Mouse (Mus musculus): ENCODE measurements around the gene Rarb.

The Rarb gene

DNA sequence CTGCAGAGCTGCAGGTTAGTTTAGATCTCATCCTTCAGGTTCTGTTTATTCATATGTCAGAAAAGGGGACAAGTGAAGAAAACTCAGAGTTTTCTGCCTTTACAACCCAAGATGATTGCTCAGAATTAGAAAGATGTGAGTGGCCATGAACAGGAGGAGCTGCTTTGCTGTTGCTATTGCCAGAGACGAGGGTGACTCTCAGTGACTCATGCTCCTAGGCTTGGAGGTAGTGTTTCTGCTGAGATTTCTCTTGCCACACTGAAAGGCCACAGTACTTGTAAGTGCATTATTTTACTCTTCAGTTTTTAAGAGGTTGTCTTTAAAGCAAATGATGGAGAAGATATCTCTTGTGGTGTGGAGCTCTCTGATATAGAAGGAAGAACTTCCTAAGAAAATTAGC, 277.3 kb downstream of the Rarb start:
- no peak for DNase-seq (ENCODE audit: low read depth in 1 of 2, low spot score in 2 of 2)

DNA sequence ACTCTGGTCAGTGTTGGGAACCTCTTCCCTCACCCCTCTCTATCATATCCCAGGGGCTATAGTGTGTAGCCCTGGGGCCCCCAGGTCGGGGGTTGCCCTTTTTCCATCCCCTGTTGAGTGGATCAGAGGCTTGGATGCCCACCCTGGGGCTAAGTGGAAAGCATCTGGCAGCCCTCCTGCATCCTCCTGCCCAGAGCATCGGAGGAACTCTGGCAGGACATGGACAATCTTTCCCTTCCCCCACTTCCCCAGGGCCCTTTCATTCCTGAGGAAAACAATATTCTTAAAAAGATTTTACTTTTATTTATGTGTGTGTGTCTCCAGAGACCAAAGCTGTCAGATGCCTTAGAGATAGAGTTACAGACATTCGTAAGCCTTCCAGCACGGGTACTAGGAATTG, 281.5 kb downstream of the Rarb start:
- no peak for DNase-seq (ENCODE audit: low read depth in 1 of 2, low spot score in 2 of 2)

DNA sequence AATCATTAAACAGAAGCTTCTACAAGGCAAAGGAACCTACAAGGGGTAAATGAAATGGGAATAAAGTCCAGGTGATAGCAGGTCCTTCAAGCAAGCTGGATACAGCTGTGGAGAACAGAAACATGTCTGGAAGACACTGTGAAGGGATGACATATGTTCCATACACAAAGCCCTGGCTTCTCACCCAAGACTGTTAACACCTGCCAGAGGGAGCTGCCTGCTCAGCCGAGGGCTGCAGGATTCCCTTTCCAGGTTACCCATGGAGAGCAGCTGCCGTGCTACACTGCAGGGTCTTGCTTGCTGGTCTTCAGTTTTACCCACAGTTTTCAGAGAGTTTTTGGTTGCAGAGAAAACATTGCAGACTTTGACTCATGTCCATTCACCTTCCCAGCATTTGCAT, 290.3 kb downstream of the Rarb start:
- no peak for DNase-seq (ENCODE audit: low read depth in 1 of 2, low spot score in 2 of 2)

DNA sequence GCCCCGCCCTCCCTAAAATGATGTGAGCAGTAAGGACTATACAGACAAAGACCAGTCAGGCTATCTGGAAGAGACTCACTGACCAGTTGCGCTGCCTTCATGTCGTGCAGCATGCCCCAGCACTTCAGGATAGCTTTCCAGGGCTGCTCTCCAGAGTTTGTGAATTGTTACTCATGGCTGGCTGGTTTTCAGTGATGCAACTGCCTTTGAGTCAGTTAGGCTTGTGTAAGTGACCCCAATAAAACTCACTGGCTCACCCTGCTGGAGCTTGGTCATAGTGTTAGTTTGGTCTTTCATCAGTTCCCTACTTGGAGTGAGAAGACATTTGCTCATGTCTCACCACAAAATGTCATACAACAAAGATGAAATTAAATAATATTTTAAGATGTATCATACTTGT, 292.8 kb downstream of the Rarb start:
- no peak for DNase-seq (ENCODE audit: low read depth in 1 of 2, low spot score in 2 of 2)

DNA sequence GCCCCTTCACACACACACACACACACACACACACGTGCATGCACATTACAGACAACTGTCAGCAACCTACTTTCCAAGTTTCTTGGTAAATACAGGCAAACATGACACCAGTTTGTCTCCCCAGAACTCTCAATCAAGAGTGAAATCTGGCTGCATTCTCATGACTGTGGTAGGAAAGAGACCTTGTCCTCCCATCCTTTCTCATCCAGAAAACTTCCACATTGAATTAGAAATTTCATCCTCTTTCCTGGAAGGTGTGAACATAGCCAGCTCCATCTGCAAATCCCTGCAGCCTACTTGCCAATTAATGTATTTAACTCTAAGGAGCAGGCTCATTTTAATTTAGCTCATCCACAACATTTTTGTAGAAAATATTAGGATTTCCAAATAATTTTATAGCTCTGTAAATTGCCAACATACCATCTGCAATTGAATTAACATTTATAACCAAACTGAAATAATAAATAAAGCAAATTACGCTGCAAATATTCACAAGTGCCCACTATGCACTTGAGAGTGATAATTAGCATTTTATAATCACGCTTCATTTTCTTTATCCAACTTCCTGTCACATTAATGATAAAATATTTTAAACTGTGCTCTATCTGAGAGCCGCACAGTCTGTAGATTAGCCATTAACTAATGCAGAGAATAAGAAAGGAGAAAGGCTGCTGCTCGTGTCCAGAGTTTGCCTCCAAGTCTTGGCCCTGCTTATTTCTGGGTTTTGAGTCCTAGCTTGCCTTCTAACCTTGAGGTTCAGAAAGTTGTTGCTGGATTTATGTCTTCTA, 293.6 kb downstream of the Rarb start:
- DNase-seq (ENCODE audit: low read depth in 1 of 2, low spot score in 2 of 2): no peak

DNA sequence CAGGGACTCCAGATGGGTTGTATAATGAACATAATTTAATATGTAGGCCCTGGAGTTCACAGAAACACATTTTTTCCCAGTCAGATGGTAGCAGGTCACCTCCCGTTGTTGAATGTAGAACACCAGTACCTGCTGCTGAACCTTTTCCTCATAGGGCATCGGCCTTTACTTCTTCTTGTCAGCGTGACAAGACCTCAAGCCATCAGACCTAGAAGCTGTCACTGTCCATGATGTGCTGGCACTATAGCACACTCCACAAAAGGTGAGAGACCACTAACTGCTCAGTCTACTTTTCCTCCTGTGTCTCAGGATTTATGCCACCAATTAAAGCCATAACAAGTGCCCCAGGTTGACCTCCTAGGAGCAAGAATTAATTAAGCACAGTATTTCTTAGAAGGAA, 296.1 kb downstream of the Rarb start:
- DNase-seq (ENCODE audit: low read depth in 1 of 2, low spot score in 2 of 2): no peak

DNA sequence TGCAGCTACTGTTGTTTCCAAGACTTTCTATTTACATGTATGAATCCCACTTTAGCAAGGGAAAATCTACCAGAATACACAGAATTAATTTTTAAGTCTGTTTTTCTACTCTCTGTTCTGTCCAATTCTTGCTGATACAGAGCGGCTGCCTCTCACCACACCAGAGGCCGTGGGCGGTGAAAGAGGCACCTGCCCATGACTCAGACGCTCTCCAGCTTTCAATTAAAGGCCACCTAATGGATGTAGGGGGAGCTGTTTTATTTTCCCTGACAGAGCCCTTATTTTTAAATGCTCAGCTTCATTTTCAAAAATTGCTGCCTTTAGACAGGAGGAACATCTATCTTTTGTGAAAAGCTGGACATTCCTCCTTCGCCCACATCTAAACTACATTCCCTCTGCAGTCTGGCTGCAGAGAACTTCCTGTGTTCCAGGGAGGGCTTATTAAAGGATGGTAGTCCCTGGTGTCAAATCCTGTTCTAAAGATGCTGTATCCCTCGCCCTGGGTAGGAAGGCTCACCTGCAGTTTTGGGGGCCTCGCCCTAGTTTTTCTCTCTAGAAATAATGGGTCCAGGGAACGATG, 299.3 kb downstream of the Rarb start:
- DNase-seq (ENCODE audit: low read depth in 1 of 2, low spot score in 2 of 2): no peak

DNA sequence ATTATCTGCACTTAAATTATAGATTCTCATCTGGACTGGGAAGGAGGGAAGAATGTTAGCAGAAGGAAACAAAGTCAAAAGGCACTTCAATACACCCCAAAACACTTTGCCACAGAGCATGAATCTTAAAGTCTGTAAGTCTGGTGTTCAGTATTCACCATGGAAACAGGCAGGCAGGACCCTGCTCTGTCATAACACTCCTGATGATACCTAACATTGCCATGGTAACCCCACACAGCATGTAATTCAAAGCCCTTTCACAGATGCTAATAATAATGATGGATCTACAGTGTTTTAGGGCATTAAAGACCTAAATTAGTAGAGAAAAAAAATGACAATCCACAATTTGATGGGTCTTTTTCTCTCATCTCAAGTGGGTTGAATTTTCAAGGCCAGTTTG, 301.0 kb downstream of the Rarb start:
- DNase-seq (ENCODE audit: low read depth in 1 of 2, low spot score in 2 of 2): no peak

DNA sequence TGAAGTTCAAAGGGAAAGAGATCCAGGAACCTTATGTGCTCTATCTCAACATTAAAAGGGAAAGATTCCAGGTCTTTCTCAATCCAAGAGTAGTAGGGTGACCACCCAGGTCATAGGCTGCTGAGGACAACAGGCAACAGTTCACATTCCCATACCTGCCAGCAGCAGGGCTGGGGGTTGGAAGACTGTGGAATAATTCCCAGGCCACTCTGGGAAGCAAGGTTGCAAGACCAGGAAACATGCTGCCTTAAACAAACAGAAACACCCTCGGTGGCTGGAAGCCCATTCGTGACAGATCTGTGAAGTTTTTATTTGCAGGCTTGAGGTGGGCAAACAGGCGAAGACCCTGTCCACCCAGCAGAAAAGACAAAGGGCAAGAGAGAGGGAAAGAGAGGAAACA, 303.2 kb downstream of the Rarb start:
- DNase-seq (ENCODE audit: low read depth in 1 of 2, low spot score in 2 of 2): no peak

DNA sequence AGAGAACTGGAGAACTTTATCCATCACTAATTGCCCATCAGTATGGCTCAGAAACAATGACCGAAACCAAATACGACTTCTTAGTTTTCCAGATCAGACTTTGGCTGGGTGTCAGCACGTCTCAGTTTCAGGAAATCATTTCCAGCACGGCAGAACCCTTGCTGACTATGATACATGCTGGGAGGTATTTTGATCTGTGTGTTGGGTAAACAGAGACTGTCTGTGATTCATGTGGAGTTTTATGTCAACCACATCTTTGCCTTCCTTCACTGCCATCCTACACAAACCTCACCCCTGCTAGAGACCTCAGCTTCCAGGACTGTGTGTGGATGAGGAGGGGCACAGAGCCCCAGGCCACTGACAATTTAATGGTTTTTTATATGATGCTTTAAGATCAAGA, 308.4 kb downstream of the Rarb start:
- no peak for DNase-seq (ENCODE audit: low read depth in 1 of 2, low spot score in 2 of 2)

DNA sequence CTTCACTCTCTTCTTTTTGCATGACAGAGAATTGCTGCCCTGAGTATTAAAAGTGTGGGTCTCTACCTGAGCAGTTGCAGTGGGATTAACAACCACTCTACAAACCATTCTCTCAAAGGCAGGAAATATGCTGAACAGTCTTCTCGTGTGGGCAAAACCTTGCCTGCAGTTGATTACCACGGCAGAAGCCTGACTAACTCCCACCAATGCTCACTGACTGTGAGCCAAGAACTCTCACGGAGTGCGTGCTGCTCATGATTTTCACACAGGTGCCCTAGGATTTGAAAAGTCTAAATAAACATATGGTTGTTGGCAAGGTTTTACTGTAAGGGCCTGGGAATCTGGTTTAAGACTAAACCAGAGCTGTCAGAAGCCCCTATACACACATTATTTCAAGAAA, 309.1 kb downstream of the Rarb start:
- no peak for DNase-seq (ENCODE audit: low read depth in 1 of 2, low spot score in 2 of 2)

DNA sequence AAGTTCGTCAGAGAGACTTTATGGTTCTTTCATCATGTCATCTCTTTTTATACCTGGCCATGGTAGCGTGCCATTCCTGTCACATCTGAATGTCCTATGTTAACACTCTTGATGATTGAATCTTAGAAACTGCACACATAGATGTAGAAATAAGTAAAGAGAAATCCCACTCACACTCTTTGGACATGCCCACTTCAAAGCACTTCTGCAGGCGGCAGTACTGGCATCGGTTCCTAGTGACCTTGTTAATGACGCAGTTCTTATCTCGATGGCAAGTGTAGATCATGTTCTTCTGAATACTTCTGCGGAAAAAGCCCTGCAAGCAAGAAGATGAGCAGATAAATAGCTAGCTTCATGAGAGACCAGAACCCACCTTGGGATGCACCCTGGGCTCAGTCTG, 310.2 kb downstream of the Rarb start:
- DNase-seq (ENCODE audit: low read depth in 1 of 2, low spot score in 2 of 2): no peak

DNA sequence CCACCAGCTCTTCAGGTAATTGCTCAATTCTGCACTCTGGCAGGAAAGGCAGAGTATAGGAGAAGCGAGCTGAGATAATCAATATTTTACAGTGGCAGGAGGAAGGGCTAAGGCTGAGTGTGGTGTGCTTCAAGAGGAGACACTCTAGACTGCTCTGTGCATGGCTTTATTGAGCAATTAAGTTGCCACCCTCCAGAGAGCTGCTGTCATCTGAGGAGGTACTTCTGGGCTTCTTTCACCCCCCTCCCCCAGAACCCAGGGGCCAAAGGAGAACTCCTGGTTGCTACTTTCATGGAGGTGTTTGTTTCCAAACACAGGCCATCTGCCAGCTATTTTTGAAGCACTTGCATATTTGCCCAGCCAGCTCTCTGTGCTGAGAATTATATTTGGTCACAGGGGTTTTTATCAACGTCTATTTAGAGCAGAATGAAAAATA, 321.7 kb downstream of the Rarb start:
- no peak for DNase-seq (ENCODE audit: low read depth in 1 of 2, low spot score in 2 of 2)

DNA sequence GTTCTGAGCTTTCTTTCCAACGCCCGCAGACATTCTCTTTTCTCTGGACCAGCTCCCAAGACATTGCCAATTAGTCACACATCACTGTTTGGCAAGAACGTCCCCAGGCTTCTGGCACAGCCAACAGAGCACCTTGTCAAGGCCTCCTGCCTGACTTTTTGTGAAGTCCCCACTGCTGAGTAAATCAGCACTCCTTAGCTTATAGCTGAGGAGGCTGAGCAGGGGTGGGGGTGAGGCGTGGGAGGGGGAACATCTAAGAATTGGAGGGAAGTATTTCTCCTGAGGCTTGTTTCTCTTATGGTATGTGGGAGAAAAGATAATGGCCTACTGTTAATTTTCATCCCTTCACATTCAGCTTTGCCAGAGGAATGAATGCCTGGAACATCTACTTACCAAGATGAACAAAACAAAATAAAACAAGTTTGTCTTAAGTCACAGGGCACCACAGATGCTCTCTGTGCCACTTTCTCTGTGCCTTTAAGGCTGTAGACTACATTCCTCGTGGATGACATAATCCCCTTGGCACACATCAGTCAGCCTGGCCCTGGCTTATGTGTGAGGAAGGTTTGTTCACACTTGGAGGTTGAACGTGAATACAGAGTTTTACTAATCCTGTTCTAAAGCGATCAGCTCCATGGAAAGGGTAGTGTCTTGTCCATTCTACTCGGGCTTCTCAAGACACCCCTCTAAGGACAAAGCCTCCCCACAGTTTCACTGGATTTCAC, 335.1 kb downstream of the Rarb start:
- DNase-seq (ENCODE audit: low read depth in 1 of 2, low spot score in 2 of 2): no peak

DNA sequence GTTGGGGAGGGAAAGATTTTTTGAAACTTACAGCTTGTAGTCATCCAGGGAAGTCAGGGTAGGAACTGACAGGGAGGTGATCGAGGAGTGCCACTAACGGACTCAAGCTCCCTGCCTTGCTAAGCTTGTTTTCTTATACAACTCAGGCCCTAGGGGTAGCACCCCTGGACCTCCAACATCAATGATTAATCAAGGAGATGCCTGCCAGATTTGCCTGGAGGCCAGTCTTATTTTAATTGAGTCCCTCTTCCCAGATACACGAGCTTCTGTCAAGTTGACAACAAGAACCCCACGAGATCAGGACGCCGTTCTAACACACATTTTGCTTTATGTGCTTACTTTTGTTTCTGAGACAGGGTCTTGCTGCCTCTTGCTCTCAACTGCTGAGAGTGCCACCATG, 338.3 kb downstream of the Rarb start:
- DNase-seq (ENCODE audit: low read depth in 1 of 2, low spot score in 2 of 2): no peak

DNA sequence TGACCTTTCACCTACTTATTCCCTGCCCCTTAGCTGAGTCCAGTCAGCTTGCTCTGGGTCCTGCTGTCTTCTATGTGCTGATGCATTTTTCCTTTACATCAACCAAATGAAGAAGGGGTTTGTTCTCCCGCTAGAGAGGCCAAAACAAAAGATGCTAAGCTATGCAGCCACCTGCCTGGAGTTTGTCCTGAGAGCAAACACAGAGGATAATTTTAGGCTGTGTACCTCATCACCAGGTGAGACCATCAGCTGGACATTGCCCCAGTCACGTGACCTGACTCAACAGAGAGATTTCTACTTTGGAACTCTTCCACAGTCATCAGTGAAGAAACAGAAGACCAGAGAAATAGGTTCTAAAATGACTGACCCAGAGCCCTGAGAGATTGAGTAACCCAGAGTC, 339.4 kb downstream of the Rarb start:
- no peak for DNase-seq (ENCODE audit: low read depth in 1 of 2, low spot score in 2 of 2)

DNA sequence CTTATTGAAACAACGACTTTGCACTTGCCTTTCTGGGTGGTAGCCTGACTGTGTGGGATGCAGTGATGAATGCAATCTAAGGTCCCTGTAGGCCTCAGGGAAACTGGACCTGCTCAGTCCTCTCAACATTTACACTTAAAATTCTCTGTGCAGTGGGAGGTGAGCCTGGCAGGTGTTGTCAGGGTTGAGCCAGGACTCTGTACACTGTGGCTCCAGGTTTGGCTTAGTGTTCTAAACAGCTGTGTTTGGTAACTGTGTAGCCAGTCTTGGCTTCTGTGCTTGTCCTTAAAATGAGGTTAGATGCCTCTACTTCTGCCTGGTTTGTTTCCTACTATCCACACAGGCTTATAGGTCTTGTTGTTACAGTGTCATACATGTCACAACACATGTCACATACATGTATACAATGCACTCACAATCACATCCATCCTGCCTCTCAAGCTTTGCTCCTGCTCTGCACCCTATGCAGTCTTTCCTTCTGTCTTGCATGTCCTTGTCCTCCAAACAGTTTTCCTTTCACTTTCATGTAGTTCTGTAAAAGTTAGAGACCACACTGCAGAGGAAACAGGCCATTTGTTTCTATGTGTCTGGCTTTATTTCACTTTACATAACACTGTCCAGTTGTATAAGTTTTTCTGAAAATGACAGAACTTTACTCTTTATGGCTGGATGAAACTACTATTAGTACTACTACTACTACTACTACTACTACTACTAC, 340.2 kb downstream of the Rarb start:
- no peak for DNase-seq (ENCODE audit: low read depth in 1 of 2, low spot score in 2 of 2)

DNA sequence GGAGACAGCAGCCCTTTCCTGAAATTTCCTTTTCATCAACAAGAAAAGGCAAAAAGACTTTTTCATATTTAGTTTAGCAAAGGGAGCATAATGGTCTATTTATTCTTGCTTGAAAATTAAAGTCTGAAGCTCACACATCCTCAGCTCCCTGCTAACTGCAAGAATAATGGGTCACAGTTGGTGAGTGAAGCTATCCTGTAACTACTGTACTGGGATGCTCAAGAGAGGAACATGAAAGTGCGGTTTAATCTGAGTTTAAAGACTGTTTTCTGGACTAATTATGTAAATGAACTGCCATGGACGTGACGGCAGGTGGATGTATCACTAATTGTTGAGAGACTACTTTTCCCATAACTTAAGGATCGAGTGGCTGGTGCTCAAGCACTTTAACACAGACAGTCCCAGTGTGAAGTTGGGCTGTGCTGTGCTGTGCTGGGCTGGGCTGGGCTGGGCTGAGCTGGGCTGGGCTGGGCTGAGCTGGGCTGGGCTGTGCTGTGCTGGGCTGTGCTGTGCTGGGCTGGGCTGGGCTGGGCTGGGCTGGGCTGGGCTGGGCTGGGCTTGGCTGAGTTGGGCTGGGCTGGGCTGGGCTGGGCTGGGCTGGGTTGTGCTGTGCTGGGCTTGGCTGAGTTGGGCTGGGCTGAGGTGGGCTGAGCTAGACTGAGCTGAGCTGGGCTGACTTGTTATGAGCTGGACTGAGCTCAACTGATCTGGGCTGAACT, 370.5 kb downstream of the Rarb start:
- DNase-seq (ENCODE audit: low read depth in 1 of 2, low spot score in 2 of 2): no peak

DNA sequence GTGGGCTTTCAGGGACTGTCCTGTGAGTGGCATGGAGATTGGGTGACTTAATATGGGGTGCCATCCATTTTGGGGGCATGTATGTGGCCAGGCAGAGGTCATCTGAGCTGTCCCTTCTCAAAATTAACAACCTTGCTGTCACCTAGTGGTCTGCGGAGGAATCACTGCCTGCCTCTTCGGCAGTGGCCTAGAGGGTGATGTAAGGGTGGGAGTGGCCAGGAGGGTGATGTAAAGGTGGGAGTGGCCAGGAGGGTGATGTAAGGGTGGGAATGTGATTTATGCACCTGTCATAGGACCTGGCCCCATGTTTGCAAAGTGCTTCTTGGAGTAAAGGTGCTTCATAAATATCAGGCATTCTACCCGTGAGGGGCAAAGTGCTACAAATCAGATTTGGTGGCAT, 371.4 kb downstream of the Rarb start:
- DNase-seq (ENCODE audit: low read depth in 1 of 2, low spot score in 2 of 2): no peak

DNA sequence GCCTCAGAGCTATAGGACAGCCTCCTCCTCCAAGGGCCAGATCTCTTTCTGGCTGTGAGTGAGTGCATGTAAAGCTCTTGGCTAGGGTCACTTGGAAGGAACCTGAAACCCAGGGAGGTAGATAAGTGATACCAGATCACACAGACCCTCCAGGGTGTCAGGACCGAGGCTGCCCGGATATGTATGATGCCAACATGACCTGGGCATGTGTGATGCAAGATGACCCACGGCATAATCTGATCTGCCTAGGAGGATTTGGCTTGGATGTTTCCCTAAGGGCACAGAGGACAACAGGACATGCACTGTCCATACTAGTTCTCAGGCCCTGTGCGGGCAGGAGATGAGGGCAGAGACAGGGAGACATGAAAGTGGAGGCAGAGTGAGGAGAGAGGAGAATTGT, 374.1 kb downstream of the Rarb start:
- no peak for DNase-seq (ENCODE audit: low read depth in 1 of 2, low spot score in 2 of 2)

Measured in monocyte, adult 2 months (primary cell).